8 mouse cellular contexts compared by ENCODE assay signal in genomic region chr10:81408871-81409291, GRCm38 (mm10). TPM values are rescaled to one million over a fixed set of nuclear protein-coding genes. Genes with fewer than 3 reads are reported as not detected.
A peak's percentile ranks its signal among the peaks of the same experiment; 100 is the strongest.
DNase-seq lines count a peak whose midpoint lies in the region; ATAC-seq and TF ChIP-seq lines count a peak whose summit lies in the region.

No protein-coding gene starts in this region.

- H3K4me3 ChIP-seq in forebrain, postnatal 0 days (ENCODE audit: low read depth, low read length): no peak overlapping the region
- no peak overlapping the region for H3K4me3 ChIP-seq in hindbrain, embryonic 13.5 days

- peaks cover 30% of the 10 kb centered on the region; the same call in 1 of the 2 replicates for H3K36me3 ChIP-seq in forebrain, postnatal 0 days (ENCODE audit: insufficient read depth)
- peaks cover 50% of the 10 kb centered on the region for H3K36me3 ChIP-seq in hindbrain, embryonic 13.5 days

- no peaks in the 10 kb centered on the region for H3K9me3 ChIP-seq in forebrain, postnatal 0 days (ENCODE audit: low read length)
- no peaks in the 10 kb centered on the region for H3K9me3 ChIP-seq in hindbrain, embryonic 13.5 days

- H3K4me2 ChIP-seq in forebrain, postnatal 0 days (ENCODE audit: low read depth): no peak overlapping the region
- H3K4me2 ChIP-seq in hindbrain, embryonic 13.5 days: no peak overlapping the region

- peak; percentile 72 for DNase-seq in right cerebral cortex, postnatal 4 days
- no peak for DNase-seq in right cerebral cortex, adult 18-20 months
- peak; percentile 71 to 77 for DNase-seq in cerebellum, adult 18-20 months
- DNase-seq in forebrain, postnatal 0 days: no peak
- DNase-seq in liver: peak; percentile 86
- DNase-seq in thymus, postnatal 25 days: peak; percentile 69

- no peaks in the 10 kb centered on the region for H3K27me3 ChIP-seq in forebrain, postnatal 0 days (ENCODE audit: insufficient read depth, low read length)
- peaks cover 47% of the 10 kb centered on the region for H3K27me3 ChIP-seq in hindbrain, embryonic 13.5 days

- 31% methylated on average over 9 of the region's 9 CpGs for WGBS in forebrain, postnatal 0 days
- 14% methylated on average over 9 of the region's 9 CpGs for WGBS in hindbrain, embryonic 13.5 days

- H3K27ac ChIP-seq in forebrain, postnatal 0 days (ENCODE audit: low read depth, low read length): no peak overlapping the region
- H3K27ac ChIP-seq in hindbrain, embryonic 13.5 days: peak overlapping the region; percentile 9; the same call in 1 of the 2 replicates

- no peak overlapping the region for H3K9ac ChIP-seq in forebrain, postnatal 0 days
- H3K9ac ChIP-seq in hindbrain, embryonic 13.5 days: no peak overlapping the region

- ATAC-seq in forebrain, postnatal 0 days: peak; percentile 58
- ATAC-seq in hindbrain, embryonic 13.5 days (ENCODE audit: low FRiP score): no peak
- ATAC-seq in monocyte, adult 5-6 weeks (replicated peaks; ENCODE audit: insufficient number of reproducible peaks, low FRiP score, low TSS enrichment, poor library complexity, severe bottlenecking): peak; percentile 53

- peaks cover 9% of the 10 kb centered on the region; the same call in 1 of the 2 replicates for H3K4me1 ChIP-seq in forebrain, postnatal 0 days (ENCODE audit: insufficient read depth)
- H3K4me1 ChIP-seq in hindbrain, embryonic 13.5 days (replicated peaks): peaks cover 86% of the 10 kb centered on the region

- TF ChIP-seq CTCF in forebrain, postnatal 0 days (IDR thresholded peaks at IDR 0.05; ENCODE audit: low read depth): peak; percentile 77

RNA-seq across cellular contexts. Expression of gene Smim24, which starts 16.0 kb away (rescaled TPM):
- 0.77 and 1.3 TPM in 2 replicates for total RNA-seq in forebrain, postnatal 0 days (2014; rRNA removed)
- 1.7 TPM in 2 replicates for polyA plus RNA-seq in forebrain, postnatal 0 days (2015; fragmentation: Nextera tagmentation; extraction: Ambion mirVana)
- 1.8 TPM in 2 replicates for polyA plus RNA-seq in hindbrain, embryonic 13.5 days (2015; fragmentation: Nextera tagmentation; extraction: Ambion mirVana)
- 3.9 to 7.9 TPM (median 6.3 TPM) in 3 replicates for total RNA-seq in monocyte, adult 5-6 weeks (2017)

RNA-seq across cellular contexts. Expression of gene Gm48552, which starts 20.1 kb away (rescaled TPM):
- total RNA-seq in forebrain, postnatal 0 days (2014; rRNA removed): 5.8 and 16.6 TPM in 2 replicates
- 1.9 and 3.7 TPM in 2 replicates for polyA plus RNA-seq in forebrain, postnatal 0 days (2015; fragmentation: Nextera tagmentation; extraction: Ambion mirVana)
- polyA plus RNA-seq in hindbrain, embryonic 13.5 days (2015; fragmentation: Nextera tagmentation; extraction: Ambion mirVana): 2.0 and 2.3 TPM in 2 replicates
- not detected in 3 replicates for total RNA-seq in monocyte, adult 5-6 weeks (2017)

RNA-seq across cellular contexts. Expression of gene Gm48551, which starts 24.6 kb away (rescaled TPM):
- 2.5 and 3.3 TPM in 2 replicates for total RNA-seq in forebrain, postnatal 0 days (2014; rRNA removed)
- polyA plus RNA-seq in forebrain, postnatal 0 days (2015; fragmentation: Nextera tagmentation; extraction: Ambion mirVana): 5.0 and 7.3 TPM in 2 replicates
- polyA plus RNA-seq in hindbrain, embryonic 13.5 days (2015; fragmentation: Nextera tagmentation; extraction: Ambion mirVana): 6.5 and 8.1 TPM in 2 replicates
- 2.3 to 3.7 TPM in 2 of 3 replicates, not detected in the other for total RNA-seq in monocyte, adult 5-6 weeks (2017)

RNA-seq across cellular contexts. Expression of gene Dohh, which starts 24.7 kb away (rescaled TPM):
- 126 and 139 TPM in 2 replicates for total RNA-seq in forebrain, postnatal 0 days (2014; rRNA removed)
- 111 and 125 TPM in 2 replicates for polyA plus RNA-seq in forebrain, postnatal 0 days (2015; fragmentation: Nextera tagmentation; extraction: Ambion mirVana)
- 72.1 and 74.8 TPM in 2 replicates for polyA plus RNA-seq in hindbrain, embryonic 13.5 days (2015; fragmentation: Nextera tagmentation; extraction: Ambion mirVana)
- 18.6 to 22.3 TPM (median 20.9 TPM) in 3 replicates for total RNA-seq in monocyte, adult 5-6 weeks (2017)

RNA-seq across cellular contexts. Expression of gene Fzr1, which starts 30.6 kb away (rescaled TPM):
- 60.2 and 67.2 TPM in 2 replicates for total RNA-seq in forebrain, postnatal 0 days (2014; rRNA removed)
- polyA plus RNA-seq in forebrain, postnatal 0 days (2015; fragmentation: Nextera tagmentation; extraction: Ambion mirVana): 128 and 132 TPM in 2 replicates
- 121 and 126 TPM in 2 replicates for polyA plus RNA-seq in hindbrain, embryonic 13.5 days (2015; fragmentation: Nextera tagmentation; extraction: Ambion mirVana)
- 8.2 to 12.9 TPM (median 11.7 TPM) in 3 replicates for total RNA-seq in monocyte, adult 5-6 weeks (2017)

Comparison
In these comparisons a context has a peak if more than half of its experiments do, and no peak if none do; other contexts are left out.
1. DNase-seq: peak in right cerebral cortex, postnatal 4 days (single experiment), cerebellum, adult 18-20 months (2 of 2), liver (single experiment) and thymus, postnatal 25 days (single experiment); none in right cerebral cortex, adult 18-20 months (single experiment) and forebrain, postnatal 0 days (single experiment).